Mouse (Mus musculus) liver, embryonic 13.5 days (tissue): ENCODE results near the gene Pole3. TPM values are rescaled to one million over a fixed set of nuclear protein-coding genes. Genes with fewer than 3 reads are reported as not detected.

Experiments
- ATAC-seq: fragments of 200-750 bp; cut with Nextera tagmentation; 2 replicates; pipeline ENCODE4 v1.8.0; 2017; ENCODE audit warnings: low read depth, mild to moderate bottlenecking, moderate number of reproducible peaks, moderate library complexity
- DNase-seq: peaks from one replicate; pipeline ENCODE4 v3.0.0; 2022
- H3K27ac ChIP-seq: fragments of 300-500 bp; sonication (generic); 2 replicates; pipeline ENCODE4 v1.5.1; 2015; ENCODE audit warnings: moderate library complexity, mild to moderate bottlenecking, inconsistent platforms
- H3K27me3 ChIP-seq: fragments of 300-500 bp; sonication (generic); 2 replicates; pipeline ENCODE4 v1.6.1; 2015; ENCODE audit warnings: mild to moderate bottlenecking, inconsistent platforms
- H3K36me3 ChIP-seq: fragments of 300-500 bp; sonication (generic); 2 replicates; pipeline ENCODE4 v1.6.1; 2015; ENCODE audit warnings: mild to moderate bottlenecking, inconsistent platforms
- H3K4me1 ChIP-seq: fragments of 300-500 bp; sonication (generic); replicated peaks from 2 replicates; pipeline ENCODE4 v1.6.1; 2015; ENCODE audit warnings: inconsistent platforms
- H3K4me2 ChIP-seq: fragments of 300-500 bp; sonication (generic); 2 replicates; pipeline ENCODE4 v1.6.1; 2015; ENCODE audit warnings: inconsistent platforms, mild to moderate bottlenecking, moderate library complexity
- H3K4me3 ChIP-seq: fragments of 300-500 bp; sonication (generic); replicated peaks from 2 replicates; pipeline ENCODE4 v1.5.1; 2015; ENCODE audit warnings: mild to moderate bottlenecking, inconsistent platforms
- H3K9ac ChIP-seq: fragments of 300-500 bp; sonication (generic); 2 replicates; pipeline ENCODE4 v1.6.1; 2015; ENCODE audit warnings: mild to moderate bottlenecking, inconsistent platforms
- H3K9me3 ChIP-seq: fragments of 300-500 bp; sonication (generic); replicated peaks from 2 replicates; pipeline ENCODE4 v1.6.1; 2016; ENCODE audit warnings: inconsistent platforms
- WGBS: fragments of 180-500 bp; shearing (Covaris S2); methylation state at CpG from one replicate; pipeline ENCODE4 v1.1.7; 2015; ENCODE audit not compliant: insufficient replicate concordance; 5-methylcytosine and 5-hydroxymethylcytosine counted together
- polyA plus RNA-seq: library from polyadenylated mRNA; unstranded; fragments of >200 nt; fragmentation: Nextera tagmentation; extraction: Ambion mirVana; gene quantifications from 2 replicates; pipeline ENCODE4 v1.2.1, GENCODE M21; 2015

Gene Pole3
- polyA plus RNA-seq, 1 experiment from 2014 or later = 77.3 TPM

- Histone ChIP-seq H3K27me3 (no peaks in the 10 kb centered on the region), H3K27ac (peak overlapping the region; percentile 65), H3K4me2 (no peak overlapping the region), H3K36me3 (peaks cover 46% of the 10 kb centered on the region), H3K9ac (no peak overlapping the region), H3K4me1 (peaks cover 84% of the 10 kb centered on the region), H3K4me3 (no peak overlapping the region), H3K9me3 (no peaks in the 10 kb centered on the region)
- DNase-seq (no peak), ATAC-seq (no peak)
- WGBS = 67% methylated on average over 3 of the region's 3 CpGs
Measured at GRCm38 (mm10) chr4:62505991-62506390, 18.9 kb downstream of the Pole3 start.

- Histone ChIP-seq H3K4me2 (peak within 1 kb of the TSS; percentile 85), H3K27me3 (no peaks in the 10 kb centered on the region), H3K27ac (peak within 1 kb of the TSS; percentile 57), H3K36me3 (peaks cover 27% of the 10 kb centered on the region), H3K9ac (peak within 1 kb of the TSS; percentile 77), H3K9me3 (no peaks in the 10 kb centered on the region), H3K4me1 (peaks cover 61% of the 10 kb centered on the region), H3K4me3 (peak within 1 kb of the TSS; percentile 71)
- DNase-seq (no peak), ATAC-seq (no peak)
- 68% methylated on average over 3 of the region's 3 CpGs for WGBS
Measured at GRCm38 (mm10) chr4:62503374-62503970, 21.4 kb downstream of the Pole3 start, which contains the start of gene Hdhd3. Gene Hdhd3 (minus strand): TSS chr4:62503467.

- Histone ChIP-seq H3K9me3 (no peaks in the 10 kb centered on the region), H3K4me1 (peaks cover 57% of the 10 kb centered on the region), H3K27ac (peak overlapping the region; percentile 57), H3K36me3 (peaks cover 22% of the 10 kb centered on the region), H3K27me3 (no peaks in the 10 kb centered on the region), H3K9ac (peak overlapping the region; percentile 26; the same call in 1 of the 2 replicates), H3K4me2 (peak overlapping the region; percentile 85), H3K4me3 (no peak overlapping the region)
- ATAC-seq (no peak), DNase-seq (no peak)
- 59% methylated on average over 7 of the region's 7 CpGs for WGBS
Measured at GRCm38 (mm10) chr4:62502969-62503368, 21.9 kb downstream of the Pole3 start.

- DNase-seq = peak; percentile 95
- WGBS = 1% methylated on average over 38 of the region's 38 CpGs
Measured at GRCm38 (mm10) chr4:62501964-62502732, 22.7 kb downstream of the Pole3 start.

GRCm38 (mm10) chr4:62501534-62501933 is 23.3 kb downstream of the Pole3 start:
- peaks cover 8% of the 10 kb centered on the region; the same call in 1 of the 2 replicates for H3K36me3 ChIP-seq
- H3K4me1 ChIP-seq = peaks cover 46% of the 10 kb centered on the region
- H3K27ac ChIP-seq = peak overlapping the region; percentile 34; the same call in 1 of the 2 replicates
- ATAC-seq = no peak
- peak overlapping the region; percentile 71 for H3K4me3 ChIP-seq
- no peaks in the 10 kb centered on the region for H3K9me3 ChIP-seq
- no peak for DNase-seq
- peak overlapping the region; percentile 85 for H3K4me2 ChIP-seq
- peak overlapping the region; percentile 77 for H3K9ac ChIP-seq
- 5% methylated on average over 7 of the region's 7 CpGs for WGBS
- H3K27me3 ChIP-seq = no peaks in the 10 kb centered on the region

More at GRCm38 (mm10) chr4:62501964-62502732, 22.7 kb downstream of the Pole3 start:
- Histone ChIP-seq H3K4me2 (peak overlapping the region; percentile 85), H3K4me3 (peak overlapping the region; percentile 71), H3K9me3 (no peaks in the 10 kb centered on the region), H3K36me3 (peaks cover 14% of the 10 kb centered on the region), H3K9ac (peak overlapping the region; percentile 77), H3K27ac (0 out of 2 replicates have a peak overlapping the region, but pooled peaks have one; percentile 24), H3K4me1 (peaks cover 51% of the 10 kb centered on the region), H3K27me3 (no peaks in the 10 kb centered on the region)
- peak; percentile 87 for ATAC-seq

- Histone ChIP-seq H3K9me3 (no peaks in the 10 kb centered on the region), H3K9ac (no peak overlapping the region), H3K4me3 (no peak overlapping the region), H3K4me1 (peaks cover 39% of the 10 kb centered on the region), H3K27me3 (no peaks in the 10 kb centered on the region), H3K36me3 (0 out of 2 replicates have a peak, but pooled peaks cover 6% of the 10 kb centered on the region), H3K4me2 (peak overlapping the region; percentile 85; the same call in 1 of the 2 replicates), H3K27ac (no peak overlapping the region)
- ATAC-seq = no peak
- WGBS = 62% methylated on average over 4 of the region's 4 CpGs
- no peak for DNase-seq
Measured at GRCm38 (mm10) chr4:62500799-62501198, 24.1 kb downstream of the Pole3 start.

GRCm38 (mm10) chr4:62496815-62497214 is 28.1 kb downstream of the Pole3 start:
- H3K9ac ChIP-seq = no peak overlapping the region
- H3K4me3 ChIP-seq = no peak overlapping the region
- H3K9me3 ChIP-seq = no peaks in the 10 kb centered on the region
- H3K4me1 ChIP-seq = peaks cover 9% of the 10 kb centered on the region
- WGBS = 55% methylated on average over 8 of the region's 8 CpGs
- H3K36me3 ChIP-seq = 0 out of 2 replicates have a peak, but pooled peaks cover 6% of the 10 kb centered on the region
- DNase-seq (no peak), ATAC-seq (no peak)
- no peak overlapping the region for H3K27ac ChIP-seq
- H3K4me2 ChIP-seq = no peak overlapping the region
- H3K27me3 ChIP-seq = no peaks in the 10 kb centered on the region

GRCm38 (mm10) chr4:62495946-62496345 is 28.9 kb downstream of the Pole3 start:
- ATAC-seq (no peak), DNase-seq (no peak)
- Histone ChIP-seq H3K4me1 (0 out of 2 replicates have a peak, but pooled peaks cover 2% of the 10 kb centered on the region), H3K36me3 (0 out of 2 replicates have a peak, but pooled peaks cover 6% of the 10 kb centered on the region), H3K27me3 (no peaks in the 10 kb centered on the region), H3K27ac (no peak overlapping the region), H3K4me3 (no peak overlapping the region), H3K9me3 (no peaks in the 10 kb centered on the region), H3K4me2 (no peak overlapping the region), H3K9ac (no peak overlapping the region)
- 63% methylated on average over 8 of the region's 8 CpGs for WGBS

- Histone ChIP-seq H3K9me3 (no peaks in the 10 kb centered on the region), H3K27ac (no peak overlapping the region), H3K9ac (no peak overlapping the region), H3K4me3 (no peak overlapping the region), H3K27me3 (no peaks in the 10 kb centered on the region), H3K4me1 (no peaks in the 10 kb centered on the region), H3K36me3 (0 out of 2 replicates have a peak, but pooled peaks cover 2% of the 10 kb centered on the region), H3K4me2 (no peak overlapping the region)
- ATAC-seq (no peak), DNase-seq (no peak)
- 39% methylated on average over 9 of the region's 9 CpGs for WGBS
Measured at GRCm38 (mm10) chr4:62494230-62494629, 30.6 kb downstream of the Pole3 start.

GRCm38 (mm10) chr4:62492682-62493081 is 32.2 kb downstream of the Pole3 start:
- no peaks in the 10 kb centered on the region for H3K9me3 ChIP-seq
- no peak overlapping the region for H3K4me3 ChIP-seq
- no peaks in the 10 kb centered on the region; the same call in 1 of the 2 replicates for H3K4me1 ChIP-seq
- no peak overlapping the region for H3K9ac ChIP-seq
- H3K36me3 ChIP-seq = no peaks in the 10 kb centered on the region
- H3K27ac ChIP-seq = no peak overlapping the region
- ATAC-seq (no peak), DNase-seq (no peak)
- WGBS = 60% methylated on average over 2 of the region's 2 CpGs
- H3K27me3 ChIP-seq = no peaks in the 10 kb centered on the region
- H3K4me2 ChIP-seq = no peak overlapping the region

- no peak overlapping the region for H3K4me3 ChIP-seq
- H3K27ac ChIP-seq = no peak overlapping the region
- no peak for DNase-seq
- H3K9ac ChIP-seq = no peak overlapping the region
- no peaks in the 10 kb centered on the region for H3K27me3 ChIP-seq
- H3K9me3 ChIP-seq = no peaks in the 10 kb centered on the region
- no peak overlapping the region for H3K4me2 ChIP-seq
- no peaks in the 10 kb centered on the region for H3K36me3 ChIP-seq
- peaks cover 34% of the 10 kb centered on the region for H3K4me1 ChIP-seq
- ATAC-seq = no peak
- WGBS = 55% methylated on average over 2 of the region's 2 CpGs
Measured at GRCm38 (mm10) chr4:62487914-62488313, 37.0 kb downstream of the Pole3 start.
